In genomic region chr9:108261865-108262264, GRCm38 (mm10) we compare ENCODE assay signal across 8 mouse cellular contexts. TPM values are rescaled to one million over a fixed set of nuclear protein-coding genes. Genes with fewer than 3 reads are reported as not detected.
DNase-seq lines count a peak whose midpoint lies in the region; ATAC-seq lines count a peak whose summit lies in the region.
"Had no signal": no experiment of that assay in that cellular context is flagged by ENCODE, and none has a peak within 500 bp of the region (broad histone marks: within the 10 kb centered on the region; RNA-seq: fewer than 3 reads in every experiment).

No protein-coding gene starts in this region.

- H3K27ac ChIP-seq in neural tube, embryonic 11.5 days (ENCODE audit: low read depth, low read length): no peak overlapping the region
- peak overlapping the region; percentile 35; the same call in 1 of the 2 replicates for H3K27ac ChIP-seq in heart, embryonic 11.5 days (ENCODE audit: low read depth, low read length)
- no peak overlapping the region for H3K27ac ChIP-seq in liver, embryonic 12.5 days

- peak overlapping the region; percentile 78; the same call in 1 of the 2 replicates for H3K4me3 ChIP-seq in neural tube, embryonic 11.5 days (ENCODE audit: low read depth, low read length)
- H3K4me3 ChIP-seq in heart, embryonic 11.5 days (ENCODE audit: low read depth, low read length): peak overlapping the region; percentile 97
- H3K4me3 ChIP-seq in liver, embryonic 12.5 days: 0 out of 2 replicates have a peak overlapping the region, but pooled peaks have one; percentile 88

- no peak overlapping the region for H3K9ac ChIP-seq in neural tube, embryonic 11.5 days (ENCODE audit: low read length)
- H3K9ac ChIP-seq in heart, embryonic 11.5 days (ENCODE audit: low read depth, low read length): peak overlapping the region; percentile 97; the same call in 1 of the 2 replicates
- H3K9ac ChIP-seq in liver, embryonic 12.5 days: no peak overlapping the region

- 70% methylated on average over 7 of the region's 7 CpGs for WGBS in neural tube, embryonic 11.5 days
- WGBS in heart, embryonic 11.5 days (ENCODE audit: insufficient replicate concordance): 41% methylated on average over 7 of the region's 7 CpGs
- 64% methylated on average over 7 of the region's 7 CpGs for WGBS in liver, embryonic 12.5 days (ENCODE audit: insufficient replicate concordance)

- H3K36me3 ChIP-seq in neural tube, embryonic 11.5 days (ENCODE audit: control insufficient read depth, insufficient read depth, low read length): no peaks in the 10 kb centered on the region
- no peaks in the 10 kb centered on the region for H3K36me3 ChIP-seq in heart, embryonic 11.5 days (ENCODE audit: control insufficient read depth, insufficient read depth, low read length)
- no peaks in the 10 kb centered on the region for H3K36me3 ChIP-seq in liver, embryonic 12.5 days

- peaks cover 15% of the 10 kb centered on the region for H3K4me1 ChIP-seq in neural tube, embryonic 11.5 days (ENCODE audit: control insufficient read depth, insufficient read depth, low read length)
- peaks cover 48% of the 10 kb centered on the region for H3K4me1 ChIP-seq in heart, embryonic 11.5 days (ENCODE audit: control insufficient read depth, insufficient read depth, low read length)
- H3K4me1 ChIP-seq in liver, embryonic 12.5 days: peaks cover 37% of the 10 kb centered on the region

- H3K9me3 ChIP-seq in neural tube, embryonic 11.5 days (ENCODE audit: control insufficient read depth, low read length): no peaks in the 10 kb centered on the region
- H3K9me3 ChIP-seq in heart, embryonic 11.5 days (replicated peaks; ENCODE audit: control insufficient read depth, low read length): no peaks in the 10 kb centered on the region
- no peaks in the 10 kb centered on the region for H3K9me3 ChIP-seq in liver, embryonic 12.5 days (replicated peaks)

- H3K27me3 ChIP-seq in neural tube, embryonic 11.5 days (ENCODE audit: control insufficient read depth, insufficient read depth, low read length): no peaks in the 10 kb centered on the region
- H3K27me3 ChIP-seq in heart, embryonic 11.5 days (ENCODE audit: control insufficient read depth, insufficient read depth, low read length): no peaks in the 10 kb centered on the region
- H3K27me3 ChIP-seq in liver, embryonic 12.5 days (replicated peaks): no peaks in the 10 kb centered on the region

- no peak for ATAC-seq in neural tube, embryonic 11.5 days (ENCODE audit: insufficient read depth, low FRiP score, low TSS enrichment)
- ATAC-seq in heart, embryonic 11.5 days (replicated peaks; ENCODE audit: insufficient number of reproducible peaks, low FRiP score, low TSS enrichment): no peak
- ATAC-seq in liver, embryonic 12.5 days: no peak
- ATAC-seq in CD4-positive, CD25-positive, alpha-beta regulatory T cell, adult 4 months: no peak

- H3K4me2 ChIP-seq in neural tube, embryonic 11.5 days (ENCODE audit: low read depth): peak overlapping the region; percentile 53
- peak overlapping the region; percentile 83 for H3K4me2 ChIP-seq in heart, embryonic 11.5 days
- H3K4me2 ChIP-seq in liver, embryonic 12.5 days: peak overlapping the region; percentile 97

- DNase-seq in neural tube, embryonic 11.5 days (ENCODE audit: low spot score): no peak
- no peak for DNase-seq in neural tube, embryonic 10.5 days (ENCODE audit: extremely low spot score, low spot score)
- DNase-seq in embryo, embryonic 10 days (ENCODE audit: low spot score): no peak
- no peak for DNase-seq in left cerebral cortex, adult 8-10 months (ENCODE audit: low spot score in 2 of 2)
- DNase-seq: thymus, postnatal 36 days had no signal

RNA-seq across cellular contexts. Expression of gene Dag1, which starts 1.9 kb away (rescaled TPM):
- polyA plus RNA-seq in neural tube, embryonic 11.5 days (2014; fragmentation: Nextera tagmentation; extraction: Ambion mirVana): 62.4 and 65.9 TPM in 2 replicates
- polyA plus RNA-seq in heart, embryonic 11.5 days (2014; fragmentation: Nextera tagmentation; extraction: Ambion mirVana): 115 and 149 TPM in 2 replicates
- polyA plus RNA-seq in liver, embryonic 12.5 days (2016; fragmentation: Nextera tagmentation; extraction: Ambion mirVana): 20.7 and 22.1 TPM in 2 replicates
- 10 to 100 TPM; 73.1 to 79.5 (median 76.8) TPM for total RNA-seq in left cerebral cortex, adult 8-10 months (2022)
- 1 to 10 TPM; 2.6 to 5.6 TPM for polyA plus RNA-seq in CD4-positive, CD25-positive, alpha-beta regulatory T cell, adult 4 months (2017; shearing (Covaris generic))

RNA-seq across cellular contexts. Expression of gene Nicn1, which starts 28.4 kb away (rescaled TPM):
- polyA plus RNA-seq in neural tube, embryonic 11.5 days (2014; fragmentation: Nextera tagmentation; extraction: Ambion mirVana): 63.8 and 65.1 TPM in 2 replicates
- 25.1 and 26.0 TPM in 2 replicates for polyA plus RNA-seq in heart, embryonic 11.5 days (2014; fragmentation: Nextera tagmentation; extraction: Ambion mirVana)
- polyA plus RNA-seq in liver, embryonic 12.5 days (2016; fragmentation: Nextera tagmentation; extraction: Ambion mirVana): 5.8 and 7.9 TPM in 2 replicates
- total RNA-seq in left cerebral cortex, adult 8-10 months (2022): 100 to 1,000 TPM; 133 to 145 (median 139) TPM
- polyA plus RNA-seq in CD4-positive, CD25-positive, alpha-beta regulatory T cell, adult 4 months (2017; shearing (Covaris generic)): 1 to 10 TPM; 2.6 to 6.1 TPM

RNA-seq across cellular contexts. Expression of gene Amt, which starts 34.8 kb away (rescaled TPM):
- 18.8 and 18.9 TPM in 2 replicates for polyA plus RNA-seq in neural tube, embryonic 11.5 days (2014; fragmentation: Nextera tagmentation; extraction: Ambion mirVana)
- polyA plus RNA-seq in heart, embryonic 11.5 days (2014; fragmentation: Nextera tagmentation; extraction: Ambion mirVana): 12.9 and 15.3 TPM in 2 replicates
- polyA plus RNA-seq in liver, embryonic 12.5 days (2016; fragmentation: Nextera tagmentation; extraction: Ambion mirVana): 10.9 and 12.9 TPM in 2 replicates
- total RNA-seq in left cerebral cortex, adult 8-10 months (2022): 10 to 100 TPM; 26.3 to 32.2 (median 28.2) TPM
- polyA plus RNA-seq in CD4-positive, CD25-positive, alpha-beta regulatory T cell, adult 4 months (2017; shearing (Covaris generic)): 1 to 10 TPM; 1.4 to 2.0 TPM

RNA-seq across cellular contexts. Expression of gene Rhoa, which starts 44.1 kb away (rescaled TPM):
- polyA plus RNA-seq in neural tube, embryonic 11.5 days (2014; fragmentation: Nextera tagmentation; extraction: Ambion mirVana): 236 and 274 TPM in 2 replicates
- polyA plus RNA-seq in heart, embryonic 11.5 days (2014; fragmentation: Nextera tagmentation; extraction: Ambion mirVana): 252 and 277 TPM in 2 replicates
- polyA plus RNA-seq in liver, embryonic 12.5 days (2016; fragmentation: Nextera tagmentation; extraction: Ambion mirVana): 249 and 259 TPM in 2 replicates
- total RNA-seq in left cerebral cortex, adult 8-10 months (2022): 100 to 1,000 TPM; 164 to 176 (median 168) TPM
- polyA plus RNA-seq in CD4-positive, CD25-positive, alpha-beta regulatory T cell, adult 4 months (2017; shearing (Covaris generic)): 100 to 1,000 TPM; 319 to 423 TPM

RNA-seq across cellular contexts. Expression of gene Tcta, which starts 44.1 kb away (rescaled TPM):
- 30.8 and 31.4 TPM in 2 replicates for polyA plus RNA-seq in neural tube, embryonic 11.5 days (2014; fragmentation: Nextera tagmentation; extraction: Ambion mirVana)
- 28.5 and 34.7 TPM in 2 replicates for polyA plus RNA-seq in heart, embryonic 11.5 days (2014; fragmentation: Nextera tagmentation; extraction: Ambion mirVana)
- polyA plus RNA-seq in liver, embryonic 12.5 days (2016; fragmentation: Nextera tagmentation; extraction: Ambion mirVana): 13.4 TPM in 2 replicates
- 10 to 100 TPM; 37.0 to 40.4 (median 39.4) TPM for total RNA-seq in left cerebral cortex, adult 8-10 months (2022)
- 10 to 100 TPM; 14.8 to 22.7 TPM for polyA plus RNA-seq in CD4-positive, CD25-positive, alpha-beta regulatory T cell, adult 4 months (2017; shearing (Covaris generic))
